Mouse (Mus musculus) limb, embryonic 15.5 days (tissue): ENCODE results near the gene Znrf3. TPM values are rescaled to one million over a fixed set of nuclear protein-coding genes. Genes with fewer than 3 reads are reported as not detected.

Source experiments
- ATAC-seq: fragments of 200-750 bp; cut with Nextera tagmentation; 2 replicates; pipeline ENCODE4 v1.8.0; 2017; ENCODE audit warnings: low read depth, moderate TSS enrichment; ENCODE audit not compliant: insufficient number of reproducible peaks, low FRiP score, low TSS enrichment
- H3K27ac ChIP-seq: fragments of 300-500 bp; sonication (generic); 2 replicates; pipeline ENCODE4 v1.5.1; 2015; ENCODE audit warnings: moderate library complexity, mild to moderate bottlenecking, inconsistent platforms
- H3K27me3 ChIP-seq: fragments of 300-500 bp; sonication (generic); 2 replicates; pipeline ENCODE4 v1.6.1; 2015; ENCODE audit warnings: inconsistent platforms
- H3K36me3 ChIP-seq: fragments of 300-500 bp; sonication (generic); 2 replicates; pipeline ENCODE4 v1.6.1; 2015; ENCODE audit warnings: inconsistent platforms
- H3K4me1 ChIP-seq: fragments of 300-500 bp; sonication (generic); 2 replicates; pipeline ENCODE4 v1.6.1; 2015; ENCODE audit warnings: inconsistent platforms
- H3K4me2 ChIP-seq: fragments of 300-500 bp; sonication (generic); 2 replicates; pipeline ENCODE4 v1.6.1; 2015; ENCODE audit warnings: mild to moderate bottlenecking, inconsistent platforms
- H3K4me3 ChIP-seq: fragments of 300-500 bp; sonication (generic); 2 replicates; pipeline ENCODE4 v1.5.1; 2015; ENCODE audit warnings: mild to moderate bottlenecking, inconsistent platforms
- H3K9ac ChIP-seq: fragments of 300-500 bp; sonication (generic); 2 replicates; pipeline ENCODE4 v1.6.1; 2015; ENCODE audit warnings: inconsistent platforms
- H3K9me3 ChIP-seq: fragments of 300-500 bp; sonication (generic); 2 replicates; pipeline ENCODE4 v1.6.1; 2016; ENCODE audit warnings: inconsistent platforms
- WGBS: fragments of 180-500 bp; shearing (Covaris S2); methylation state at CpG from one replicate; pipeline ENCODE4 v1.1.7; 2015; 5-methylcytosine and 5-hydroxymethylcytosine counted together
- polyA plus RNA-seq: library from polyadenylated mRNA; unstranded; fragments of >200 nt; fragmentation: Nextera tagmentation; extraction: Ambion mirVana; gene quantifications from 2 replicates; pipeline ENCODE4 v1.2.1, GENCODE M21; 2015

Gene Znrf3
- polyA plus RNA-seq, 1 experiment from 2014 or later = 16.2 TPM

GRCm38 (mm10) chr11:5239706-5240690 is 204.6 kb downstream of the Znrf3 start:
- no peak overlapping the region for H3K9ac ChIP-seq
- peak overlapping the region; percentile 73 for H3K27ac ChIP-seq
- no peak for ATAC-seq
- WGBS = 13% methylated on average over 10 of the region's 10 CpGs
- no peaks in the 10 kb centered on the region for H3K9me3 ChIP-seq
- peak overlapping the region; percentile 0; the same call in 1 of the 2 replicates for H3K4me2 ChIP-seq
- no peak overlapping the region for H3K4me3 ChIP-seq
- no peaks in the 10 kb centered on the region for H3K27me3 ChIP-seq
- H3K36me3 ChIP-seq = peaks cover 28% of the 10 kb centered on the region
- H3K4me1 ChIP-seq = peaks cover 36% of the 10 kb centered on the region

Other genes with a start within 250 kb of the Znrf3 start
- gene Kremen1, start 183.3 kb downstream of the Znrf3 start, polyA plus RNA-seq = 37.6 and 42.9 TPM in 2 replicates
- 238 and 242 TPM in 2 replicates for gene Xbp1, start 75.8 kb upstream of the Znrf3 start, polyA plus RNA-seq
- 16.0 and 17.4 TPM in 2 replicates for gene Ccdc117, start 97.3 kb upstream of the Znrf3 start, polyA plus RNA-seq
- gene Ankrd36, start 124.8 kb upstream of the Znrf3 start, polyA plus RNA-seq = not detected in 2 replicates